Mouse (Mus musculus) megakaryocyte, embryonic 14.5 days (primary cell): ENCODE data around the gene Npas3. TPM values are rescaled to one million over a fixed set of nuclear protein-coding genes. Genes with fewer than 3 reads are reported as not detected.
"Not testable (repeated sequence)": the region's sequence is repeated elsewhere in the genome, so short reads cannot be mapped to it uniquely, and the experiment has no call there.

Experiments
- H3K27me3 ChIP-seq: replicated peaks from 2 replicates; pipeline ENCODE3; 2012; ENCODE audit warnings: inconsistent platforms
- H3K36me3 ChIP-seq: replicated peaks from 2 replicates; pipeline ENCODE3; 2012; ENCODE audit warnings: low read length, inconsistent platforms, mixed read lengths
- H3K4me1 ChIP-seq: 2 replicates; pipeline ENCODE4 v1.6.1; 2012; ENCODE audit warnings: inconsistent platforms
- H3K4me3 ChIP-seq: replicated peaks from 2 replicates; pipeline ENCODE3; 2012; ENCODE audit warnings: moderate library complexity, mild to moderate bottlenecking, inconsistent platforms
- H3K9me3 ChIP-seq: 2 replicates; pipeline ENCODE4 v1.6.1; 2012; ENCODE audit warnings: inconsistent platforms
- FLI1 ChIP-seq: IDR thresholded peaks from 2 replicates; pipeline ENCODE4 v1.6.1; 2012; ENCODE audit warnings: low read length, inconsistent platforms, mixed read lengths
- GATA1 ChIP-seq: IDR thresholded peaks from 3 replicates; pipeline ENCODE4 v1.6.1; 2012; ENCODE audit warnings: mixed read lengths, low read length, inconsistent platforms, borderline replicate concordance
- polyA plus RNA-seq: library from polyadenylated mRNA; stranded (reverse); fragments of >175 nt; gene quantifications from 2 replicates; pipeline ENCODE4 v1.2.3, GENCODE M21; 2012; ENCODE audit warnings: low replicate concordance; ENCODE audit not compliant: insufficient read depth

Gene Npas3
- polyA plus RNA-seq, 1 experiment, result not detected

- Histone ChIP-seq H3K4me3 (peak overlapping the region; percentile 42), H3K36me3 (no peaks in the 10 kb centered on the region), H3K27me3 (peaks cover 90% of the 10 kb centered on the region), H3K9me3 (peaks cover 6% of the 10 kb centered on the region; the same call in 1 of the 2 replicates), H3K4me1 (peaks cover 20% of the 10 kb centered on the region)
- TF ChIP-seq FLI1, result no peak
- no peak for TF ChIP-seq GATA1
These were observed 3.3 kb downstream of the Npas3 start for GRCm38 (mm10) chr12:53251701-53252181.

GRCm38 (mm10) chr12:53252213-53252571 is 3.7 kb downstream of the Npas3 start:
- Histone ChIP-seq H3K27me3 (peaks cover 89% of the 10 kb centered on the region), H3K4me1 (peaks cover 18% of the 10 kb centered on the region), H3K4me3 (peak overlapping the region; percentile 89), H3K36me3 (no peaks in the 10 kb centered on the region), H3K9me3 (peaks cover 1% of the 10 kb centered on the region; the same call in 1 of the 2 replicates)
- TF ChIP-seq GATA1 (no peak), FLI1 (no peak)

DNA sequence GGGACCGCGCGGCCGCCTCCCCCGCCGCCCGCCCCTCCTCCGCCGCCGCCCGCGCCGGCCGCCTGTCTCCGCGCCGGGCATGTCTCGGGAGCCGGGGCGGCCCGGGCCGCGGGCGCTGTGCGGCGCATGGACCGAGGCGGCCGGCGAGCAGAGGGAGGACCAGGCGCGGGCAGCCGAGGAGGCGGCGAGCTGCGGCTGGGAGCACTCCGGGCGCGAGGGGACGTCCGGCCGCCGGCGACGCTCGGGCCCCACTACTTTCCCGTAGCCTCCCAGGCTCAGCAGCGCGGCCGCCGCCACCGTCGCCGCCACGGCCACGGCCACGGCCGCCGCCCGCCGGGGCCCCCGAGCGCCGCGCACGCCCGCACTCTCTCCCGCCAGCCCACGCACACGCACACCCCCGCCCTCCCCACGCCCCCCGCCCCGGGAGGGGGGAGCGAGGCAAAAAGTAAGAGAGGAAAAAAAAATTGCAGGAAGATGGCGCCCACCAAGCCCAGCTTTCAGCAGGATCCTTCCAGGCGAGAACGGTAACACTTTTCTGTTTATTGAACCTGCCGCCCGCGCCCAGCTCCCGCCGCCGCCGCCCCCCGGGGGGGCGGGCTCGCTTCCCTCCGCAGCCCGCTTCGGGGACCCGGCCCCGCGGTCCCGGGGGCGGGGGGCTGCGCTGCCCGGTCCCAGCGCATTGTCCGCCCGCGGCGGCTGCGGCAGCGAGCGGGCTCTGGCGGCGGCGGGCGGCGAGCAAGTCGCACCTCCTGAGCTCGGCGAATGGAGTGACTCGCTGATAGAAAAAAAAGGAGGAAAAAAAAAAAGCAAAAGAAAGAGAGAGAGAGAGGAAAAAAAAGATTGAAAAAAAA is 4.3 kb downstream of the Npas3 start:
- Histone ChIP-seq H3K36me3 (no peaks in the 10 kb centered on the region), H3K27me3 (peaks cover 83% of the 10 kb centered on the region), H3K9me3 (no peaks in the 10 kb centered on the region), H3K4me1 (peaks cover 18% of the 10 kb centered on the region), H3K4me3 (peak overlapping the region; percentile 89)
- TF ChIP-seq GATA1 (no peak), FLI1 (no peak)

GRCm38 (mm10) chr12:53253461-53254159 is 5.1 kb downstream of the Npas3 start:
- Histone ChIP-seq H3K36me3 (no peaks in the 10 kb centered on the region), H3K4me3 (peak overlapping the region; percentile 77), H3K27me3 (peaks cover 75% of the 10 kb centered on the region), H3K4me1 (peaks cover 14% of the 10 kb centered on the region), H3K9me3 (no peaks in the 10 kb centered on the region)
- TF ChIP-seq GATA1 (no peak), FLI1 (no peak)

DNA sequence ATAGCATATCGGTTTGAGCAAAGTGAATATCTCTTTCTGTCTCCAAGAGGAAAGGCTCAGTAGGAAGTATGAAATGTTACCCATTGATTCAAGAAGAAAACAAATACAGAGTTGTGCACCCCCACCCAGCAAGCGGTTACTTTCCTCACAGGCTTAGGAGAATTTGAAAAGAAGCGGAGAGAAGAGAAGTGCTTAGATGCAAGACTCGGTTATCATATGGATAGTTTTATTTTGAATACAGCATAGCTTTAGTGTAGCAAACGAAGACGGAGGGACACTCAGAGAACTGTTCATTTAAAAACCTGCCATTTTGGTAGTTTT is 5.6 kb downstream of the Npas3 start:
- TF ChIP-seq FLI1, result no peak
- TF ChIP-seq GATA1, result no peak
- Histone ChIP-seq H3K4me3 (no peak overlapping the region), H3K27me3 (peaks cover 70% of the 10 kb centered on the region), H3K36me3 (no peaks in the 10 kb centered on the region), H3K9me3 (no peaks in the 10 kb centered on the region), H3K4me1 (peaks cover 11% of the 10 kb centered on the region)

GRCm38 (mm10) chr12:53274502-53274901 is 26.0 kb downstream of the Npas3 start:
- not testable (repeated sequence) for H3K9me3 ChIP-seq, H3K4me1 ChIP-seq, H3K27me3 ChIP-seq, H3K4me3 ChIP-seq, H3K36me3 ChIP-seq

DNA sequence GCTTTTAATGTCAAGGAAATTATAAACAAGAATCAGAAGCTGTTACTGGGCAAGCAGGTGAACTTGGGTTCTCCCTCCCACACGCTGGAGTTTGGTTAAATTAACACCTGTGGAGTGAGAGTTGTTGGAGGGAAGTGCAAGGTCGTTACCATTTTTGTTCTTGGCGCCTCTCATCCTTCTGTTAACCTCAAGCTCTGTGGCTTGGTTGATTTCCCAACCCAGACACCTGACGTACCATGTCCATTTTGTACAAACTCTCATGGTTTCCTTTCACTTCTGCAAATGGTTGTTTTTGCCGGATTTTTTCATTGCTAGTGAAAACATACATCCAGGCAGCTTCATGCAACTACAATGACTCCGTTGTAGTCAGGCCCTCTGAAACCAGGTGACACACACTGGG is 28.9 kb downstream of the Npas3 start:
- no peak for TF ChIP-seq GATA1
- no peak for TF ChIP-seq FLI1
- no peak overlapping the region for H3K4me3 ChIP-seq
- H3K9me3 ChIP-seq, result no peaks in the 10 kb centered on the region
- H3K4me1 ChIP-seq, result no peaks in the 10 kb centered on the region
- no peaks in the 10 kb centered on the region for H3K36me3 ChIP-seq
- no peaks in the 10 kb centered on the region for H3K27me3 ChIP-seq

DNA sequence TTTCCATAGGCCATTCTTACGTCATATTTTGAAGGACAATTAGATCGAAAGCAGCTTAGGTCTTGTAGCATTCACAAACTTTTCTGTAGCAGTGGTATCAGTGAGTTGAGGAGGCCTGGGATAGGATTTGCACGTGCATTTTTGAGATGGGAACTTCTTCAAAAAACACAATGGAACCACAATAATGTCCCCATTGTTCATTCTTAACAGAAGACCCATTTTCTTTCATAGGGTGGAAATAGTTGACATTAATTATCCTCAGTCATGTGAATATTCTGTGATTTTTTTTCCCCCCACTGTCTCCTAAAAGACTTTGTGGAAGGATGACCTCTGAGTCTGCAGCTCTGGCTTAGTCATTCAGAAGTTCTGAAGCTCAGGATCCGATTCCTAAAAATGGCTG is 41.9 kb downstream of the Npas3 start:
- H3K27me3 ChIP-seq, result no peaks in the 10 kb centered on the region
- no peaks in the 10 kb centered on the region for H3K4me1 ChIP-seq
- H3K4me3 ChIP-seq, result no peak overlapping the region
- TF ChIP-seq FLI1, result no peak
- TF ChIP-seq GATA1, result no peak
- H3K9me3 ChIP-seq, result peaks cover 3% of the 10 kb centered on the region; the same call in 1 of the 2 replicates
- H3K36me3 ChIP-seq, result no peaks in the 10 kb centered on the region

DNA sequence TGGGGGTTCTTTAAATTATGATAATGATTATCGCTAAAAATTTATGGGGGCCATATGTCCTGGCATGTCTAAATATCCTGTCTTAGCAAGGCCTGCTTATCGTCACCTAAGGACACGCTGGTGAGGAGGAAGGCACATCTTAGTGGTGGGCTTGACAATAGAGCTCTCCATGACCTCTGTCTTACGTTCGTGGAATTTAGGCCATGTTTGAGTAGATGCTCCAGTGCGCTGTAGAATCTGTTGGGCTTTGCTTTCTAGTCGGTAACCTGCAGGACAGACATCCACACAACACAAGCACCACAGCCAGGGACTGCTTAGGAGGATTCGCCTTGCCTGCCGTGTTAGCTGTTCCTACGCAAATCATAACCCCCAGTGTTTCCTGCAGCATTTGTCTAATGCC is 42.4 kb downstream of the Npas3 start:
- Histone ChIP-seq H3K27me3 (no peaks in the 10 kb centered on the region), H3K36me3 (no peaks in the 10 kb centered on the region), H3K4me3 (no peak overlapping the region), H3K9me3 (peaks cover 3% of the 10 kb centered on the region; the same call in 1 of the 2 replicates), H3K4me1 (no peaks in the 10 kb centered on the region)
- TF ChIP-seq FLI1 (no peak), GATA1 (no peak)

- Histone ChIP-seq H3K36me3 (no peaks in the 10 kb centered on the region), H3K4me1 (no peaks in the 10 kb centered on the region)
- no peak for TF ChIP-seq FLI1
- TF ChIP-seq GATA1, result no peak
These were observed 43.5 kb downstream of the Npas3 start for GRCm38 (mm10) chr12:53292010-53292409.

More at GRCm38 (mm10) chr12:53292010-53292409, 43.5 kb downstream of the Npas3 start:
- Histone ChIP-seq H3K4me3 (no peak overlapping the region), H3K9me3 (peaks cover 3% of the 10 kb centered on the region; the same call in 1 of the 2 replicates), H3K27me3 (no peaks in the 10 kb centered on the region)
